Mouse (Mus musculus) cerebellum, adult 9-11 months (tissue): Measurements from ENCODE around the gene Snx6.

Experiments
- DNase-seq: peaks from one replicate; pipeline ENCODE4 v3.0.0; 2022

Gene Snx6

GRCm38 (mm10) chr12:54697791-54698250, 97.7 kb downstream of the Snx6 start:
- DNase-seq = peak; percentile 49

GRCm38 (mm10) chr12:54697003-54697597, 98.4 kb downstream of the Snx6 start:
- DNase-seq = peak; percentile 61
